Comparison of ENCODE assay signal across 25 mouse cellular contexts in the genomic region with DNA sequence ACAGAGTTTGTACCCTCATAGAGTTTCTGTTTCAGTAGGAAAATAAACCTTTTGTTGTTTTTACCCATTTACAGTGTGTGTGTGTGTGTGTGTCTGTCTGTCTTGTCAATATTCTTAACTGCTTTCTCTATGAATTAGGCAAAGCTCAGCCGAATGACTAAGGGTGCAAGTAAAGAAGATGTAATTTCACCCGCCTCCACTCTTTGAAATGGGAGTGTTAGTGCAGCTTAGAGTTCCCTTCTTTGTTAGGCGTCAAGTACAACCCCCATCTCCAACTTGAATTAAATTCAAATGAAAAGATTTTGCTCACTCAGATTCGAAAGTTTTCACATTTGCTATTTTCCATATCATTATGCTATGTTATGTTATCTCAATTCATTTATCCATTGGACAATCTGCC.
A peak's percentile ranks its signal among the peaks of the same experiment; 100 is the strongest.
DNase-seq lines count a peak whose midpoint lies in the region; ATAC-seq and TF ChIP-seq lines count a peak whose summit lies in the region.
"Had no signal": no experiment of that assay in that cellular context is flagged by ENCODE, and none has a peak within 500 bp of the region (broad histone marks: within the 10 kb centered on the region; RNA-seq: fewer than 3 reads in every experiment).

No protein-coding gene starts in this region.

- H3K27me3 ChIP-seq in forebrain, postnatal 0 days (ENCODE audit: insufficient read depth, low read length): no peaks in the 10 kb centered on the region
- H3K27me3 ChIP-seq in forebrain, embryonic 13.5 days: no peaks in the 10 kb centered on the region
- H3K27me3 ChIP-seq: CH12.LX; embryonic facial prominence, embryonic 12.5 days; Patski had no signal

- H3K4me1 ChIP-seq in forebrain, postnatal 0 days (ENCODE audit: insufficient read depth): no peaks in the 10 kb centered on the region
- no peaks in the 10 kb centered on the region for H3K4me1 ChIP-seq in forebrain, embryonic 13.5 days
- H3K4me1 ChIP-seq: embryonic facial prominence, embryonic 10.5 days; embryonic facial prominence, embryonic 12.5 days had no signal

- TF ChIP-seq CTCF in forebrain, postnatal 0 days (IDR thresholded peaks at IDR 0.05; ENCODE audit: low read depth): no peak

- H3K4me2 ChIP-seq in forebrain, postnatal 0 days (ENCODE audit: low read depth): no peak overlapping the region
- H3K4me2 ChIP-seq in forebrain, embryonic 13.5 days: no peak overlapping the region
- H3K4me2 ChIP-seq: embryonic facial prominence, embryonic 12.5 days had no signal

- 45% methylated on average over 4 of the region's 4 CpGs for WGBS in forebrain, postnatal 0 days
- WGBS in forebrain, embryonic 13.5 days: 73% methylated on average over 4 of the region's 4 CpGs

- peak; percentile 13 for DNase-seq in forebrain, postnatal 0 days
- DNase-seq in left cerebral cortex, adult 11 months (ENCODE audit: low spot score): peak; percentile 32
- DNase-seq in left cerebral cortex, adult 18-20 months (ENCODE audit: low spot score in 2 of 2): no peak
- peak; percentile 76 for DNase-seq in brain, adult 2 months (ENCODE audit: low read depth, low spot score)
- peak; percentile 64 for DNase-seq in telencephalon, adult 2 months (ENCODE audit: low read depth, low spot score)
- no peak for DNase-seq in ovary, adult 18-20 months (ENCODE audit: low spot score)
- DNase-seq: adrenal gland, adult 8-10 months; adrenal gland, postnatal 14 days; adrenal gland, postnatal 36 days; B cell, adult 2 months; cerebellum, adult 11-12 months; cerebellum, adult 2 months; cerebellum, adult 9-10 months; cerebellum, postnatal 10 days; cerebellum, postnatal 25 days had no signal

- H3K9ac ChIP-seq in forebrain, postnatal 0 days: no peak overlapping the region
- no peak overlapping the region for H3K9ac ChIP-seq in forebrain, embryonic 13.5 days
- H3K9ac ChIP-seq: embryonic facial prominence, embryonic 12.5 days had no signal

- H3K27ac ChIP-seq in forebrain, postnatal 0 days (ENCODE audit: low read depth, low read length): no peak overlapping the region
- no peak overlapping the region for H3K27ac ChIP-seq in forebrain, embryonic 13.5 days
- H3K27ac ChIP-seq: embryonic facial prominence, embryonic 10.5 days; embryonic facial prominence, embryonic 12.5 days had no signal

- no peak for ATAC-seq in forebrain, postnatal 0 days
- no peak for ATAC-seq in forebrain, embryonic 13.5 days
- ATAC-seq: activated CD4-positive, CD25-positive, alpha-beta regulatory T cell, adult 4 months; CD4-positive, CD25-positive, alpha-beta regulatory T cell, adult 4 months; forebrain, embryonic 14.5 days; forebrain, embryonic 16.5 days; Patski had no signal

- H3K36me3 ChIP-seq in forebrain, postnatal 0 days (ENCODE audit: insufficient read depth): no peaks in the 10 kb centered on the region
- no peaks in the 10 kb centered on the region for H3K36me3 ChIP-seq in forebrain, embryonic 13.5 days (ENCODE audit: poor library complexity, severe bottlenecking)
- H3K36me3 ChIP-seq: embryonic facial prominence, embryonic 10.5 days; embryonic facial prominence, embryonic 12.5 days; G1E had no signal

- H3K9me3 ChIP-seq in forebrain, postnatal 0 days (ENCODE audit: low read length): no peaks in the 10 kb centered on the region
- no peaks in the 10 kb centered on the region for H3K9me3 ChIP-seq in forebrain, embryonic 13.5 days (replicated peaks)
- H3K9me3 ChIP-seq: embryonic facial prominence, embryonic 10.5 days; embryonic facial prominence, embryonic 12.5 days; G1E had no signal

- H3K4me3 ChIP-seq in forebrain, postnatal 0 days (ENCODE audit: low read depth, low read length): no peak overlapping the region
- H3K4me3 ChIP-seq in forebrain, embryonic 13.5 days: no peak overlapping the region
- H3K4me3 ChIP-seq: embryonic facial prominence, embryonic 10.5 days; embryonic facial prominence, embryonic 12.5 days had no signal

Comparison
In these comparisons a context has a peak if more than half of its experiments do, and no peak if none do; other contexts are left out.
1. DNase-seq: peak in forebrain, postnatal 0 days (single experiment), left cerebral cortex, adult 11 months (single experiment), brain, adult 2 months (single experiment) and telencephalon, adult 2 months (single experiment); none in left cerebral cortex, adult 18-20 months (0 of 2) and ovary, adult 18-20 months (single experiment).